Mouse (Mus musculus) NIH3T3 (cell line): ENCODE results near the gene Tmem161a.
"Not testable (repeated sequence)": the region's sequence is repeated elsewhere in the genome, so short reads cannot be mapped to it uniquely, and the experiment has no call there.

Experiments used
- DNase-seq: peaks from one replicate; pipeline ENCODE4 v3.0.0-alpha.2; 2012; ENCODE audit warnings: low read depth

Gene Tmem161a

GRCm38 (mm10) chr8:70211275-70211674 lies 39.1 kb downstream of the Tmem161a start:
- no peak for DNase-seq

- no peak for DNase-seq
Observed at GRCm38 (mm10) chr8:70211726-70212111, 39.6 kb downstream of the Tmem161a start.

GRCm38 (mm10) chr8:70212112-70213055 lies 40.2 kb downstream of the Tmem161a start, which contains the start of gene Slc25a42:
Gene Slc25a42 (minus strand): TSS chr8:70212305.
- peak; percentile 99 for DNase-seq

- peak; percentile 79 for DNase-seq
Observed at GRCm38 (mm10) chr8:70214411-70214810, 42.3 kb downstream of the Tmem161a start.

- DNase-seq: peak; percentile 30
Observed at GRCm38 (mm10) chr8:70215092-70215491, 42.9 kb downstream of the Tmem161a start.

GRCm38 (mm10) chr8:70216161-70216560 lies 44.0 kb downstream of the Tmem161a start:
- not testable (repeated sequence) for DNase-seq

GRCm38 (mm10) chr8:70216566-70216965 lies 44.4 kb downstream of the Tmem161a start:
- peak; percentile 97 for DNase-seq

- DNase-seq: peak; percentile 26
Observed at GRCm38 (mm10) chr8:70217441-70217840, 45.3 kb downstream of the Tmem161a start.

- no peak for DNase-seq
Observed at GRCm38 (mm10) chr8:70219107-70219684, 47.0 kb downstream of the Tmem161a start.

- peak; percentile 47 for DNase-seq
Observed at GRCm38 (mm10) chr8:70220236-70220840, 48.2 kb downstream of the Tmem161a start.

GRCm38 (mm10) chr8:70220911-70221310 lies 48.8 kb downstream of the Tmem161a start:
- DNase-seq: peak; percentile 63

- DNase-seq: no peak
Observed at GRCm38 (mm10) chr8:70222041-70222440, 49.9 kb downstream of the Tmem161a start.

- peak; percentile 67 for DNase-seq
Observed at GRCm38 (mm10) chr8:70223341-70223740, 51.2 kb downstream of the Tmem161a start.

- DNase-seq: no peak
Observed at GRCm38 (mm10) chr8:70227997-70228396, 55.8 kb downstream of the Tmem161a start.

GRCm38 (mm10) chr8:70230837-70231236 lies 58.7 kb downstream of the Tmem161a start:
- DNase-seq: no peak
